Mouse (Mus musculus): ENCODE data around the gene Bbip1. TPM values are rescaled to one million over a fixed set of nuclear protein-coding genes. Genes with fewer than 3 reads are reported as not detected.
"Not testable (repeated sequence)": the region's sequence is repeated elsewhere in the genome, so short reads cannot be mapped to it uniquely, and the experiment has no call there.

Bbip1 gene
- total RNA-seq, 1 experiment from 2014 or later, result 23.2 TPM

DNA sequence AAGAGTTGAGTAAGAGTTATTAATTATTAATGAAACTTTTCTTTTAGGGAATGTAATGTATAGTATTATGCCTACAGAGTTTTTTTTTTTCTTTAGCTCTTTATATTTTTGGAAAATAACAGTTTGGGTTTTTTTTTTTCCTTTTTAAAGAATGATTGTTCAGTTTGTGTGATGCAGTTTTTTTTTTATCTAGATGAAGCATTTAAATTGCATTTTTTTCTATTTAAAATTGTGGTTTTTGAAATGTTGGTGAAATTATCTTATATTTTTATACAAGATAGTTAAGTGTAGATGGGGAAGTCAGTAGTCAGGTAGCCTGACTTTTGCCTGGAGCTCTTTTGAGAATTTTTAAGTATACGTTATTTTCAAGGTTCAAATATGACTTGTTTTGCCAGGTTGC, 17.7 kb downstream of the Bbip1 start:
- DNase-seq, result no peak

GRCm38 (mm10) chr19:53925338-53925751, 19.1 kb downstream of the Bbip1 start:
- DNase-seq, result peak; percentile 26

GRCm38 (mm10) chr19:53921996-53922395, 22.4 kb downstream of the Bbip1 start:
- not testable (repeated sequence) for DNase-seq

DNA sequence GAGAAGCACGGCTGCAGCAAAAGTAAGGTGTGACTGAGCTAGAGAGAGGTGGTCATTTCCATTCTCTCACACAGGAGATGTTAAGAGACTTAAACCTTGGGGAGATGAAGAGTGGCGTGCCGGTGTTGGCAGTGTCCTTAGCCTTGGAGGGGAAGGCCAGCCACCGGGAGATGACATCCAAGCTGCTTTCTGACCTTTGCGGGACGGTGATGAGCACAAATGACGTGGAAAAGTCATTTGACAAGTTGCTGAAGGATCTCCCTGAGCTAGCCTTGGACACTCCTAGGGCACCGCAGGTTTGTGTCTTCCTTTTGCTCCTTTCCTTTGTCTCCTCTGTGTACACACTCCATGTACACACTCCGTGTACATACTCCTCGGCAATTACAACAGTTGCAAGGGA, 24.9 kb downstream of the Bbip1 start:
- peak; percentile 35 for DNase-seq

GRCm38 (mm10) chr19:53914950-53915349, 29.5 kb downstream of the Bbip1 start:
- DNase-seq, result no peak

- not testable (repeated sequence) for DNase-seq
These were observed 37.7 kb downstream of the Bbip1 start for GRCm38 (mm10) chr19:53906703-53907070.

- no peak for DNase-seq
These were observed 38.3 kb downstream of the Bbip1 start for GRCm38 (mm10) chr19:53906033-53906702.

GRCm38 (mm10) chr19:53904833-53905480, 39.5 kb downstream of the Bbip1 start:
- no peak for DNase-seq

- peak; percentile 76 for DNase-seq
These were observed 40.7 kb downstream of the Bbip1 start for GRCm38 (mm10) chr19:53903507-53904321.

GRCm38 (mm10) chr19:53902739-53903487, 41.5 kb downstream of the Bbip1 start:
- DNase-seq, result peak; percentile 98

DNA sequence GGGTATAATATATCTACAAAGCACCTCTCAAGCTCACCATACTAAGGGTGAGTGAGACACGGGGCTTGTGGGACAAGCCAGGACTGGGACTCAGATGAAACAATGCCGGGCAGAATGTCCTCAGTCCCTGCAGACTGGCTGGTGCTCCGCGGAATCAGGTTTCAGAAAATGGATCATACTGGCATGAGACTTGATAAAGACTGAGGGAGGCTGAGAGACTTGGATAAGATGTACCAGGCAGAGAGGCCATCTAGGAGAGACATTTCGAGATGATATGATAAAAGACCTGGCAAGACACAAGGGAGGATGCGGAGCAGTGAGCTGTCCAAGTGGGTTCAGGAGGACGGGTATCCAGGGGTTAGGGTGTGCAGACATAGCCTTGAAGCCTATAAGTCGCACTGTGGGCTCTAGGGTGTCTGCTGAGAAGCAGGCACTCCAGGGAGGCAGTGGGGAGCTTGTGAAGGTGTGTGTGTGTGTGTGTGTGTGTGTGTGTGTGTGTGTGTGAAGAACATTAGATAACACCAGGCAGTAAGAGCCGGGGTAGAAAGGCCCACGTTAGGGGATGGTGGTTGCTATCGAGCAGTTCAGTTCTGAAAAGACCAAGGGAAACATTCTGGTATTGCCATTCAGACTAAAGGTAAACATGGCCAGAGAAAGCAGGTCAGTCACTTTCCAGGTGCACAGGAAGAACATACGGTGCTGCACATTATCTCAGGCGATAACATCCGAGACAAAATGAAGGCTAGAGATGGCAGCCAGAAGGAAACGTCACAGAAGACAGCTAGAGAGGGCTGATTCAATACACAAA, 42.3 kb downstream of the Bbip1 start:
- no peak for DNase-seq

GRCm38 (mm10) chr19:53899941-53900610, 44.4 kb downstream of the Bbip1 start:
- DNase-seq, result no peak

GRCm38 (mm10) chr19:53898970-53899900, 45.2 kb downstream of the Bbip1 start:
- no peak for DNase-seq

DNA sequence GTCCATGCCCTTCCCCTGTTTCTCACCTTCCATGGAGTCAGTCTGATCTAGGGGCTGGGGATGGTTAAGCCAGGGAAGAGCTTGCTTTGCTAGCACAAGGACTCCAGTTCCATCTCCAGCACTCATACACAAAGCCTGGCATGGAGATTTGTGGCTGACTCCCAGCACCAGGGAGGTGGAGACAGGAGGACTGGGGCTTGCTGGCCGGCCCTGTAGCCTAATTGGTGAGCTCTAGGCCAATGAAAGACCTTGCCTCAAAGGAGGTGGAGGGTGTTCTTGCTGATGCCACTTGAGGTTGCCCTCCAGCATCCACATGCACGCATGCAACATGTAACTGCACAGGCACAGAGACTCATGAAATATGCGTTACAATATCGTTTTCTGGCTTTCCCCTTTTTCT, 45.9 kb downstream of the Bbip1 start:
- DNase-seq, result peak; percentile 36

DNA sequence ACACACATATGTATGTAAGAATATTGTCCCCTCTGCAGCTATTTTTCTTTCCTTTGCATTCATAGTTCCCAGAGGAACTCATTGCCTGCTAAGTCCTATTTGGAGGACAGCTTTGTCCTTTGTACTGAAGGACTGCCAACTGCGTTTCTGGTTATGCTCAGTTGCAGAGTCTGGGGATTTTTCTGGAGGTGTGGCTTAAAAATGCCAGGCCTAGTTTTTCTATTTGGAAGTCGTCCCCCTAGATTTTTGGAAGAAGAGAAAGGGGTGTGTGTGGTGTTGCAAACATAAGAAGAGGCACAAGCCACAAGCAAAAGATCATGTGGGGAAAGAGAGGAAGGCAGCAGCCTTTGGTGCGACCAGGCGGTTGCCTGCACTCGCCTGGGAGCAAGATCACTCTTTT, 46.4 kb downstream of the Bbip1 start:
- DNase-seq, result no peak

- no peak for DNase-seq
These were observed 49.8 kb downstream of the Bbip1 start for GRCm38 (mm10) chr19:53894538-53895121.

DNA sequence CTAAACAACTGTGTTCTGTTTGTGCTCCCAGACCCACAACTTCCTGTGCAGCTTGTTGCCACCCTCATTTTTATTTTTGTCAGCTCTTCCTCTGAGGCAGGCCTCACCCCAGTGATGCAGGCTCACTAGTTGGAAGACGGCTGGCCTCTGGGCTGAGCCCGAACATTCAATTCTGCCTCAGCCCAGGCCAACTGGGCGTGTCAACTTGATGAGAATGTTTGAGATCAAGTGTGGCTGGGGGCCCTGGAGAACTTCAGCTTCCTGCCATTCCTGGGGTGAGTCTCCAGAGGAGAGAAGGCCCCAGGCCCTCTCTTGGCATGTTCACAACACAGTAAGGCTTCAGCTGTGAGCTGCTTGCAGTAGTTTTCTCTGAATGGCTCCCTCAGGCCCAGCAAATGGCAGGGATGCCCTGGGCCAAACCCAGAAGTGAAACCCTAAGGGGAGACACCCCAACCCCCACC, 50.7 kb downstream of the Bbip1 start:
- no peak for DNase-seq

GRCm38 (mm10) chr19:53892838-53893359, 51.5 kb downstream of the Bbip1 start:
- DNase-seq, result no peak

GRCm38 (mm10) chr19:53892061-53892460, 52.4 kb downstream of the Bbip1 start, which contains the start of gene Pdcd4:
Gene Pdcd4, plus strand, starts transcription at chr19:53892231.
- DNase-seq, result no peak
